Mouse (Mus musculus): ENCODE data around the gene Hopx. TPM values are rescaled to one million over a fixed set of nuclear protein-coding genes. Genes with fewer than 3 reads are reported as not detected.

Gene Hopx
- polyA plus RNA-seq, 1 experiment from 2014 or later = not detected

GRCm38 (mm10) chr5:77130310-77131020 lies 15.5 kb upstream of the Hopx start:
- Histone ChIP-seq H3K4me2 (no peak overlapping the region), H3K27me3 (replicated peaks) (no peaks in the 10 kb centered on the region), H3K4me3 (no peak overlapping the region), H3K9me3 (replicated peaks) (no peaks in the 10 kb centered on the region), H3K9ac (no peak overlapping the region), H3K36me3 (no peaks in the 10 kb centered on the region), H3K4me1 (peaks cover 40% of the 10 kb centered on the region), H3K27ac (no peak overlapping the region)
- ATAC-seq = no peak
- 59% methylated on average over 16 of the region's 16 CpGs for WGBS (ENCODE audit: insufficient replicate concordance)

GRCm38 (mm10) chr5:77129907-77130306 lies 15.0 kb upstream of the Hopx start:
- no peak overlapping the region for H3K27ac ChIP-seq
- H3K36me3 ChIP-seq = no peaks in the 10 kb centered on the region
- H3K9ac ChIP-seq = no peak overlapping the region
- no peak overlapping the region for H3K4me2 ChIP-seq
- no peak overlapping the region for H3K4me3 ChIP-seq
- WGBS (ENCODE audit: insufficient replicate concordance) = 59% methylated on average over 2 of the region's 2 CpGs
- H3K4me1 ChIP-seq = peaks cover 39% of the 10 kb centered on the region
- H3K27me3 ChIP-seq (replicated peaks) = no peaks in the 10 kb centered on the region
- no peak for ATAC-seq
- no peaks in the 10 kb centered on the region for H3K9me3 ChIP-seq (replicated peaks)

GRCm38 (mm10) chr5:77128854-77129253 lies 13.9 kb upstream of the Hopx start:
- no peak for ATAC-seq
- no peak overlapping the region for H3K27ac ChIP-seq
- no peak overlapping the region for H3K9ac ChIP-seq
- no peak overlapping the region for H3K4me3 ChIP-seq
- H3K4me2 ChIP-seq = no peak overlapping the region
- H3K4me1 ChIP-seq = peaks cover 32% of the 10 kb centered on the region
- no peaks in the 10 kb centered on the region for H3K36me3 ChIP-seq
- no peaks in the 10 kb centered on the region for H3K9me3 ChIP-seq (replicated peaks)
- WGBS (ENCODE audit: insufficient replicate concordance) = 78% methylated on average over 4 of the region's 4 CpGs
- no peaks in the 10 kb centered on the region for H3K27me3 ChIP-seq (replicated peaks)

GRCm38 (mm10) chr5:77126415-77126968 lies 11.6 kb upstream of the Hopx start:
- Histone ChIP-seq H3K4me1 (peaks cover 40% of the 10 kb centered on the region), H3K4me3 (no peak overlapping the region), H3K9me3 (replicated peaks) (no peaks in the 10 kb centered on the region), H3K27me3 (replicated peaks) (0 out of 2 replicates have a peak, but pooled peaks cover 3% of the 10 kb centered on the region), H3K27ac (no peak overlapping the region), H3K4me2 (no peak overlapping the region), H3K9ac (no peak overlapping the region), H3K36me3 (no peaks in the 10 kb centered on the region)
- 73% methylated on average over 3 of the region's 3 CpGs for WGBS (ENCODE audit: insufficient replicate concordance)
- no peak for ATAC-seq

GRCm38 (mm10) chr5:77124817-77125283 lies 9.9 kb upstream of the Hopx start:
- Histone ChIP-seq H3K4me3 (no peak overlapping the region), H3K36me3 (no peaks in the 10 kb centered on the region), H3K9me3 (replicated peaks) (no peaks in the 10 kb centered on the region), H3K27ac (no peak overlapping the region), H3K4me1 (peaks cover 40% of the 10 kb centered on the region), H3K4me2 (no peak overlapping the region), H3K27me3 (replicated peaks) (0 out of 2 replicates have a peak, but pooled peaks cover 4% of the 10 kb centered on the region), H3K9ac (no peak overlapping the region)
- ATAC-seq = no peak
- WGBS (ENCODE audit: insufficient replicate concordance) = 54% methylated on average over 4 of the region's 4 CpGs

- Histone ChIP-seq H3K4me1 (peaks cover 41% of the 10 kb centered on the region), H3K36me3 (no peaks in the 10 kb centered on the region), H3K27ac (no peak overlapping the region), H3K27me3 (replicated peaks) (0 out of 2 replicates have a peak, but pooled peaks cover 4% of the 10 kb centered on the region), H3K9ac (no peak overlapping the region), H3K4me2 (no peak overlapping the region), H3K4me3 (no peak overlapping the region), H3K9me3 (replicated peaks) (no peaks in the 10 kb centered on the region)
- ATAC-seq = no peak
- WGBS (ENCODE audit: insufficient replicate concordance) = 49% methylated on average over 4 of the region's 4 CpGs
Observed at GRCm38 (mm10) chr5:77124165-77124564, 9.2 kb upstream of the Hopx start.

- 0 out of 2 replicates have a peak, but pooled peaks cover 4% of the 10 kb centered on the region for H3K27me3 ChIP-seq (replicated peaks)
- no peak overlapping the region for H3K4me3 ChIP-seq
- no peak overlapping the region for H3K4me2 ChIP-seq
- no peak overlapping the region for H3K9ac ChIP-seq
- H3K36me3 ChIP-seq = no peaks in the 10 kb centered on the region
- peaks cover 47% of the 10 kb centered on the region for H3K4me1 ChIP-seq
- no peak overlapping the region for H3K27ac ChIP-seq
- no peaks in the 10 kb centered on the region for H3K9me3 ChIP-seq (replicated peaks)
- ATAC-seq = no peak
- 53% methylated on average over 9 of the region's 9 CpGs for WGBS (ENCODE audit: insufficient replicate concordance)
Observed at GRCm38 (mm10) chr5:77123597-77123996, 8.7 kb upstream of the Hopx start.

- no peak for ATAC-seq
- Histone ChIP-seq H3K4me2 (no peak overlapping the region), H3K27me3 (replicated peaks) (0 out of 2 replicates have a peak, but pooled peaks cover 4% of the 10 kb centered on the region), H3K27ac (no peak overlapping the region), H3K4me1 (peaks cover 48% of the 10 kb centered on the region), H3K4me3 (no peak overlapping the region), H3K9me3 (replicated peaks) (no peaks in the 10 kb centered on the region), H3K36me3 (no peaks in the 10 kb centered on the region), H3K9ac (no peak overlapping the region)
- 41% methylated on average over 20 of the region's 20 CpGs for WGBS (ENCODE audit: insufficient replicate concordance)
Observed at GRCm38 (mm10) chr5:77122254-77123192, 7.6 kb upstream of the Hopx start.

GRCm38 (mm10) chr5:77120701-77121100 lies 5.8 kb upstream of the Hopx start:
- no peak overlapping the region for H3K4me2 ChIP-seq
- no peak overlapping the region for H3K27ac ChIP-seq
- 40% methylated on average over 7 of the region's 7 CpGs for WGBS (ENCODE audit: insufficient replicate concordance)
- H3K9ac ChIP-seq = no peak overlapping the region
- no peaks in the 10 kb centered on the region for H3K9me3 ChIP-seq (replicated peaks)
- H3K36me3 ChIP-seq = no peaks in the 10 kb centered on the region
- H3K27me3 ChIP-seq (replicated peaks) = 0 out of 2 replicates have a peak, but pooled peaks cover 4% of the 10 kb centered on the region
- no peak for ATAC-seq
- H3K4me1 ChIP-seq = peaks cover 48% of the 10 kb centered on the region
- no peak overlapping the region for H3K4me3 ChIP-seq

- Histone ChIP-seq H3K4me2 (peak overlapping the region; percentile 54), H3K36me3 (no peaks in the 10 kb centered on the region)
- peak; percentile 99 for ATAC-seq
Observed at GRCm38 (mm10) chr5:77119475-77120422, 4.8 kb upstream of the Hopx start.

GRCm38 (mm10) chr5:77115732-77116131 lies 811 bp upstream of the Hopx start:
- H3K9ac ChIP-seq = no peak overlapping the region
- H3K4me3 ChIP-seq = no peak overlapping the region
- no peak overlapping the region for H3K4me2 ChIP-seq
- H3K4me1 ChIP-seq = peaks cover 20% of the 10 kb centered on the region
- H3K36me3 ChIP-seq = no peaks in the 10 kb centered on the region
- 75% methylated on average over 9 of the region's 9 CpGs for WGBS (ENCODE audit: insufficient replicate concordance)
- H3K27me3 ChIP-seq (replicated peaks) = peaks cover 14% of the 10 kb centered on the region
- no peaks in the 10 kb centered on the region for H3K9me3 ChIP-seq (replicated peaks)
- ATAC-seq = no peak
- H3K27ac ChIP-seq = no peak overlapping the region

More at GRCm38 (mm10) chr5:77119475-77120422, 4.8 kb upstream of the Hopx start:
- H3K9me3 ChIP-seq (replicated peaks) = no peaks in the 10 kb centered on the region
- peaks cover 48% of the 10 kb centered on the region for H3K4me1 ChIP-seq
- H3K4me3 ChIP-seq = peak overlapping the region; percentile 2; the same call in 1 of the 2 replicates
- H3K9ac ChIP-seq = peak overlapping the region; percentile 28; the same call in 1 of the 2 replicates
- peaks cover 12% of the 10 kb centered on the region for H3K27me3 ChIP-seq (replicated peaks)
- H3K27ac ChIP-seq = peak overlapping the region; percentile 82
- WGBS (ENCODE audit: insufficient replicate concordance) = 56% methylated on average over 19 of the region's 19 CpGs
